Mouse (Mus musculus): ENCODE measurements at regions not wholly inside any gene's neighbourhood (a gene's known extent, or its start where the extent isn't known, plus 50 kb on each side); places are given as distances from the start of the nearest gene placed in this dataset.
"Not testable (repeated sequence)": the region's sequence is repeated elsewhere in the genome, so short reads cannot be mapped to it uniquely, and the experiment has no call there.

DNA sequence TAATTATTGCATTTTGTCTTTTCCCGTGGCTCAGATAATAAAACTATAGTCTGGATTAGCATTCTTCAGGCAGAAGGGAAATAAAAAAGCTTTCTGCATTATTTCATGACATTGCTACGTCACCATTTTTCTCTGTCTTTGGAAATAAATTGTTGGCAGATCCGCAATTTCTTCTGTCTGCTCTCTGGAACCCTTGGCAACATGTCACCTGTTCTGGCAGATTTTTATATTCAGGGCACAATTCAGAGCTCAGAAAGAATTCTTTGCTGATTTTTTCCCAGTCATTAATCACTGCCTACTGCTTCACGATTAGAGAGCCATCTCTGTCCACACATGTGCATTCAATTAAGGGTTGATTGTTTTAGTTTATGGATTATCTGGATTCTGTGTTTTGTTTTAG lies 460.5 kb downstream of the Cdh8 start:
- intact Hi-C loops (cut with DNase I) = no loop called here
- no peak for DNase-seq (ENCODE audit: low spot score)

DNA sequence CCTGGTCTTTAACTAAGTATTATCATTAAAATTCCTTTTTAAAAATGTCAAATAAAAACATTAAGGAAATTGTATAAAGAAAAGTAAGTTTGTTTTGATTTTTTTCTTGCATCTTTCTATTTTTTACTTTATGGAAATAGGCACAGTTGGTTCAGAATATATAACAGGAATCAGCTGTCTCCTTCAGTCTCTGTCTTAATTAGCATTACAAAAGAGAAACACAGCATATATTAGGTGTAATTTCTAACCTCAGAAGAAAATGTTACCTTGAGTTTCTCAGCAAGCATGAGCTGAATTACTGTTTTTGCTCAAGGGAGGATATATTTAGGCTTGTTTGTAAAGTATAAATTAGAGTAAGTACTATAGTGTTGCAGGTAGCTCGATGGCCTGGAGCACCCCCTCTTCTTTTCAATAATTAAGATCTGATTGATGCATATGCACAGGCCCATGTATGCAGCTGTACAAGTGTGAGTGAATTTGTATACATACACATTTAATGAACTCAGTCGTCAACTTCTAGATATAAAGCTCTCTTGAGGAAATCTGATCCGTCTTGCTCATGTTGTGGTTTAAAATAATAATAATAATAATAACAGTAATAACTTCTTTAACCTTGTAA lies 503.0 kb downstream of the Cdh8 start:
- no peak for DNase-seq (ENCODE audit: low spot score)
- intact Hi-C loops (cut with DNase I) = no loop called here

DNA sequence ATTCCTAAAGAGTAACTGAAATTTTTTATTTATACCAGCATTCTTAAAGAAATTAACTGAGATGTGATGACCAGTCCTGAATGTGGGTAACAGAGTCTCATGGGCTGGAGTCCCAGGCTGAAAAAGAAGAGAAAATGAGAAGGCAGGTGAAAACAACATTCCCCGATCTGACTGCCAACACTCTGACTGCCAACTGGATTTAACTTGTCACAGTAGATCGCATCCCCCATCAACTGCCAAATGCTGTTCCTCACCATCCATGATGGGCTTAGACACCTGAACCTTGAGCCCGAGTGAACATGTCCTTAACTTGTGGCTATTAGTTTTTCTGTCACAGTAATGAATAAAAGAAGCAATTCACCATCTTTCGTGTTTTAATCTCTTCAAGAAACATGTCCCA lies 522.9 kb downstream of the Cdh8 start:
- intact Hi-C loops (cut with DNase I) = no loop called here
- no peak for DNase-seq (ENCODE audit: low spot score)

DNA sequence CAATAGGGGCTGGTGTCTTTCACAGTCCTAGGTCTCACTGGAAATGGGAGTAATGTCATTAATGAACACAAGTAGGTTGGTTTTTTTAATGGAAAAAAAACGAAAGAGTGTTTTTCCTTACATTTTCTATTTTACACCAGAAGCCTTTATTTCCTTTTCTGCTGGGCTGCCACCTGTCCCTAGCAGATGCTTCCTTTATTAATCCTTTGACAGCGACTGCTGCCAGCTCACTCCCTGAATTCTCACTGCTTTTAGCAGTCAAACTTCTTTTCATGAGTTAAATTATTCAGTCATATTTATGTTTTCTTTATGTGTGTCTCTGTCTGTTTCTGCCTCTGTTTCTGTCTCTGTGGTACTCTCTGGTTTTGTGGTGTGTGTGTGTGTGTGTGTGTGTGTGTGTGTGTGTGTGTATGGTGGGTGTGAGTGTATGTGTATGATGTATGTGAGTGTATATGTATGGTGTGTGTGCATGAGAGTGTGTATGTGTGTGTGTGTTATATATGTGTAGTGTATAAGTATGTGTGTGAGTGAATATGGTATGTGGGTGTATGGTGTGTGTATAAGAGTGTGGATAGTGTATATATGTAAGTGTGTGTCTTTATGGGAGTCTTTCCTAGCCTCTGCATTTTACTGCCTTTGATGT lies 554.5 kb downstream of the Cdh8 start:
- intact Hi-C loops (cut with DNase I) = no loop called here
- no peak for DNase-seq (ENCODE audit: low spot score)

DNA sequence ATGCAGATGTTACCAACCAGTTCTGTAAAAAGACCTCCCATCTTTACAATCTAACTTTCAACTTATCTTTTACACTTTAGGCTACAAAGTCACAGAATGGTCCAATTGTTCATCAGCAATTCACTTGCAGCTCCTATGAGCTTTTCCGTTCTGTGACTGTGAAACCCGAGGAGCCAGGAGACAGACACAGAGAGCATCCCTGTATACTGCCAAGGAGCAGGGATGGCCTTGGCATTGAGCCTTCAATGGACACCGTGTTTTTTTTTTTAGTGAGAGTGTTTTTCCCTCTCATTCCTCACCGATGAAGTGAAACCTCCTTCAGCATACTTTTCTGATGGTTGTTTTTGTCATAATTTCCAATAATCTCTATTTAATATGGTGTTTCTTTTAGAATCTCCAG lies 555.1 kb downstream of the Cdh8 start:
- intact Hi-C loops (cut with DNase I) = no loop called here
- DNase-seq (ENCODE audit: low spot score) = no peak

DNA sequence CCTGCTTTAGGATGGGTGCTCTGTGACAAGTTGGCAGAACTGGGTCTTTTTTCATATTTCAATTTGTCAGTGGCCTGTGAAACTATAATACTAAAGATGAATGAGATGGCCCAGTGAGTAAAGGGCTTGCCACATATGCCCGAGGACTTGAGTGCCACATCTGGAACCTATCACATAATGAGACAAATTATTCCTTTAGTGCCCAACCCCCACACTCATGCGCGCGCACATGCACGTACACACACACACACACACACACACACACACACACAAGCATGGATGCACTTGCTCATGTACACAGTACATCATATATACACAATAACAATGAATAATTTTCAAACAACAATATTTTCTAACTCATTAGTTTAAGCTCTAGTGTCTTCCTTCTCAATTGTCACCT lies 555.9 kb downstream of the Cdh8 start:
- intact Hi-C loops (cut with DNase I) = no loop called here

DNA sequence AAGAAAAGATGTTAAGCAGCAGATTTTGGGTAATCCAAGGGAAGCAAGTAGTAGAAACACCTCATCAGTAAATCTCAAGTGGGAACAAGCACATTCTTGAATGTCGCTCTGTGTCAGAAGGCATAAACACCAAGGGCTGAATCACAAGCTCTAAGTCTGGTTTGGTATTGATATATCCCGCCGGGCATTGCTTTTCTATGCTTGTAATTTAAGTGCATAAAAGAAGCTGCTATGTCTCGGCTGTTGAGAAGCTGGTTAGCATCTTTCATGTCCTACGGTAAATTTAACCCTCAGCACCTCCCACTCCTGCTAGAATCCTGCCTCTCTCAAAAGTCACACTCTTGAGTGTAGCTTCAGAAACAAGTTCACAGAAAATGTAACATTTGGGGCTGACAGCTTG lies 586.8 kb downstream of the Cdh8 start:
- intact Hi-C loops (cut with DNase I) = no loop called here
- DNase-seq (ENCODE audit: low spot score) = no peak

More for the DNA sequence above, 555.9 kb downstream of the Cdh8 start:
- no peak for DNase-seq (ENCODE audit: low spot score)

DNA sequence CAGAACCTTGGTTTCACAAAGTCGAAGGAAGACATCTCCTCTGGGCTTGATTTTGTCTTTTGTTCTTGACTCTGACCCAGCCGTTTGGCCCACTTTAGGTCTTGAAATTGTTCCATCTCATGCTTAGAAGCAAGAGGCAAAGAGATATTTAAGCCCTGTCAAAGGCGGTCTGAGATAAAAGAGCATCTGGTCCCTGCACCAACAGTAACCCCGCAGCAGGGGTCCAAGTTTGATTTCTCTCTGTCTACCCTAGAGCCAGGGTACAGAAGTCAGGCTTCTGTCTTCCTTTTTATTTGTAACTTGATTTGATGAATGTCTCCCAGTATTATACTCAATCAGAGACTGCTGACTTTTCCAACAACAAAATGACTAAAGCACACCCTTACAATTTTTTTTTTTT lies 587.3 kb downstream of the Cdh8 start:
- intact Hi-C loops (cut with DNase I) = no loop called here
- no peak for DNase-seq (ENCODE audit: low spot score)

DNA sequence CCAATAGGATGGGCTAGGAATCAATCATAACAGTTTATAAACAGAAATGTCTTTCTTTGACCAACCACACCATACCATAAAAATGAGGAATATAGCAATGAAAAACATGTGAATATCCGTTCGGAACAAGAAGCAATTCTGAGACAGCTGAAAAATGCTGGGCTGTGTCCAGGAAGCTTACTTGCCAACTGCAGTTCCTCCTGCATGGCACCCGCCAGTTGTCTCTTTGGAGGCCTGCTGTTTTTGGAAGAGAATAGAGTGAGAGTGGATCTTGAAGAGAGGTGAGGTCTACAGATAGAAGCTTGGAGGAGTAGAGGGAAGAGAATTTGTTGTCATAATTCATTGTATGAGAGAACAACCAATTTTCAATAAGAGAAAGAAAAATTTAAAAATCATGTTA lies 604.3 kb downstream of the Cdh8 start:
- intact Hi-C loops (cut with DNase I) = no loop called here
- DNase-seq (ENCODE audit: low spot score) = no peak

DNA sequence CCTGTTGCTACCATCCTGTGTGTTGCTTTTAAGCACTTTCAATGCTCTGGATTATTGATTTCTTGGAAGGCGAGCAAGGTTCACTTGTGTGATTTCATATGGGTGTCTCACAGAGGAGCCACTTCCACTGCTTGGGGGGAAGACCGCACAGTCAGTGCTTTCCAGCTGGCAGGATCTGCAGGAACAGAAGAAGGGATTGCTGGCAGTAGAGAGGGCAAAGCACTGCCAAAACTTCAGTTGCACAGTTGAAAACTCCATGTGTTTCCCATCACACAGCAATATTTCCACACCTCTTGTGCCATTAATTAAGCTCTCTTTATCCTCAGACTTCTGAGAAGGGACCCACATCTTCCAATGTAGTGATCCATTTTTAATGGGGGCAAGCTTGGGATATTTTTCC lies 618.8 kb downstream of the Cdh8 start:
- no peak for DNase-seq (ENCODE audit: low spot score)

DNA sequence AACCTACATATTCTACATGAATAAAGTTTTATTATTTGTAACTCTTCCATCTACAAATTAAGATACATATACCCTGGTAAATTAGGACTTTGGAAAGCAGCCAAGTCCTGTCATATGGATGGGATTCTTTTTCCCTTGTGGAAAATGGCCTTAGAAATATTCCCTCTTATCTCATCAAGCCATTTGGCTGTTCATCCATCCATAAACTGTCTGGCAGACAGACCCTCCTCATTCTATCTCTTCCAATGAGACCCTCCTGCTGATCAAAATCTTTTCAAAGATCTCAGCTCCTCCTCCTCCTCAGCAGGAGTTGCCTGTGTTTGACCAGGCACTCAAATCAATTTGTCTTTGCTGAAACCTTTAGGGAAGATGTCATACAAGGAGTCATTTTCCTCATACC lies 649.2 kb downstream of the Cdh8 start:
- no peak for DNase-seq (ENCODE audit: low spot score)
- intact Hi-C loops (cut with DNase I) = no loop called here

More for the DNA sequence above, 618.8 kb downstream of the Cdh8 start:
- intact Hi-C loops (cut with DNase I) = no loop called here

DNA sequence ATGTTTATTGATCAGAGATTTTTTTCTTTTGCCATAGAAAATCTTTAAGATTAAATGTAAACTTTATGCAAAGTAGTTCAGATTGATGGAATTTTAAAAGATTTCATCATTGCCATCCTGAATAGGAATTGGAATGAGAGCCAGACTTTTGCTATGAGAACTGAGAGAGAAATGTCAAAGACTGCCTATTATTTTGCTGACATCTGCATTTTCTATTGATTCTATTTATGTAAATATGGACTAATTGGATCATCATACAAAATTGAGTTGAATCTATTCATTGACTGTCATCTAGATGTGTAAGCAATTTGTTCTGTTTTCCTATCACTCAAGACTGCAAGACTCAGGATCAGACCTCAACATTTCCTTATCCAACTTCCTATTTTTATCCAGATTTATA lies 659.7 kb downstream of the Cdh8 start:
- intact Hi-C loops (cut with DNase I) = no loop called here
- DNase-seq (ENCODE audit: low spot score) = no peak

DNA sequence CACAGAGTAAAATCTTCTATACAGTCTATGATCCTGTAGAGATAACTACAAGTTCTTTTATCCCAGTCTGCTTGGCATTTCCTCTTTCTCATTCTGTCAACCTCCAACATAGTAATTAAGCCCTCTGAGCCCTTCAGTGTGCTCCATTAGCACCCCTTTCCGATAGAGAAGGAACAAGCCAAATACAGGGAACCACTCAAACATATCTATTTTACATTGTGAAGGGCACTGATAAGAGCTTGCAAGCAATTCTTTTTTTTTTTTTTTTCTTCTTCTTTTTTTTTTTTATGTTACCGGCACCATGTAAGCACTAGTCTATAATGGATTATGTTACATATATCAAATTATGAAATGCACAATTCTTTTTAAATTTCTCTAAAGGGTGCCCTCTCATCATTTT lies 660.5 kb downstream of the Cdh8 start:
- no peak for DNase-seq (ENCODE audit: low spot score)
- intact Hi-C loops (cut with DNase I) = no loop called here

DNA sequence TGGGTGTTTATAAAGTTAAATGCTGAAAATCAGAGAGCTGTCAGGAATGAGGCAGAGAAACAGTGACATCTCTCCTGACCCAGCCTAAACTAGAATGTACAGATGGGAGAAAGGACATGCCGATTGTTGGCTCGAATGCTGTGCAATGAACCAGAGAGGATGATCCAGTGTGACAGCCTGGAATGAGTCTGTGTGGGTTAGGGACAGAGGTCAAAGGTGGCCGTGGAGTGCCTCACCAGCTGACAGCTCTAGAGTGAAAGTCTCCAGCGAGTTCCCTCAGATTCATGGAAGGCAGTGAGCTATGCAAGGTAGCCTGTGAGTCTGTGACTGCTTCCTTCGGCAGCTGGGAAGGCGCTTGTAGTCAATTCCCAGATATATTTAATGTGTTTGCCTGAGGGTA lies 663.9 kb downstream of the Cdh8 start:
- intact Hi-C loops (cut with DNase I) = no loop called here

DNA sequence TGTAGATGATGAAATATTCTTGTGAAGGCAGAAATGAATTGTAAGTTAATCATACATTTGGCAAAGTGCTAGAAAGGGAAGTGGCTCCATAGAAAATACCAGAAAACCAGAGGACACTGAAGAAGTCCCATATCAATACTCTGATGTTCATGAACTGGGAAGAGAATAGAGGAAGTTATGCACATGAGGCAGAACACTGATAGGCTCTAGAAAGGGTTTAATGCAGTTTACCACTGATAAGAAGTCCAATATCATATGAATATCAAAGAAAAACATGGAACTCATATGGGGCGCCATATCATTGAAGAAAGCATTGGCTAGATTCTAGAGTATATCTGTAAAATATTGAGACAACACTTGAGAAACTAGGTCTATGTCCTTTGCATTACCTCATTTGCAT lies 708.5 kb downstream of the Cdh8 start:
- DNase-seq (ENCODE audit: low spot score) = no peak
- intact Hi-C loops (cut with DNase I) = loop anchor here (1.0 kb wide), 1 partner anchor 13 kb away; no protein-coding TSS in a partner anchor

More for the DNA sequence above, 663.9 kb downstream of the Cdh8 start:
- no peak for DNase-seq (ENCODE audit: low spot score)

DNA sequence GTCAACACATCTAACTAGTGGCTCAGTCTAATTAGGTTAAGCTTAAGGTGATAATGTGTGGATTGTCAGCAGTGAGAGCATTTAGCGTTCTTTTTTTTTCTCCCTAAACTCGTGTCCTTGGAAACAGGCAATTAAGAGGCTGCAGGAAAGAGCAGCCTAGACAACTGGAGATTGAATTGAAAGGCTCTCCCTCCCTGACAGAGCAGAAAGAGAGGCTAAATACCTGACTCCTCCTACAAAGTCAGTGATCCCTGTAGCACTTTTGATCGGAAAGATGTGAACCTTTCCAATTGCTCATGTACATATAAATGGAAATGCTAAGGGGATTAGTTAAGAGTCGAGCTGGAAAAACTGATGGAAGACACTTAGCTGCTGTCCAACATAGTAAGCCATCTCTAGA lies 710.1 kb downstream of the Cdh8 start:
- intact Hi-C loops (cut with DNase I) = no loop called here

DNA sequence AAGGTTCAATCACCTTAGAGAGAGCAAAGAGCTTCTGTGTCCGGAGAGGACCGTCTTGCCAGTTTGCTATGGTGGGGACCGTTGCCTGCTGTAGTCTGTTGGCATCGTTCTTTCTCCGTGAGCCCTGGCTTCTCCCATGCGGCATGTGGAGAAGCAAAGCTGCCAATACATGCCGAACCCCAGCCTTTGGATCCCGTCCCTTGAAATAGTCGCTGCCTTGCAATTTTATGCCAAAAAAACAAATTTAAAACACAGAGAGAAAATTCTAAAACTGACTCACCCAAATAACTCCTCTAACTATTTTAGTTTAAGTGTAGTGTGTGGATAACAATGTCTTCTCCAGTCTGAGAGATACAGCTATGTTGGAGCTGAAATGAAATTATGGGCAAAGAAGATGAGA lies 731.1 kb downstream of the Cdh8 start:
- DNase-seq (ENCODE audit: low spot score) = no peak
- intact Hi-C loops (cut with DNase I) = no loop called here

More for the DNA sequence above, 710.1 kb downstream of the Cdh8 start:
- DNase-seq (ENCODE audit: low spot score) = no peak

DNA sequence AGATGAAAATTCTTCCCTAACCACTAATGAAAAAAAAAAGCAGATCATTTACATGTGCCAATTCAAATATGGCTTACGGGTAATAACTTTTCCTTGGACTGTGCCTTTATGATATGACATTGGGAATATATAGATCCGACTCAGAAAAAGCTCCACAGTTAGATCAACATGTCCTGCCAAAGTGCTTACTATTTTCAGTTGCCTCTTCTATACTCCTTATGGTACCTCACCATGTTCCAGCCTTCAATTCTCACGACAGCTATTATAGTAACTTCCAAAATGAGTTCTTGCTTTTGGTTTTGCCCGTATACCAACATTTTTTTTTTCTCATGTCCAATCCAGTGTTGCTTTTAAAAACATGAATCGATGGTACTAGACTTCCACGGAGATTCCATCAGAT lies 731.7 kb downstream of the Cdh8 start:
- intact Hi-C loops (cut with DNase I) = no loop called here
- DNase-seq (ENCODE audit: low spot score) = no peak

DNA sequence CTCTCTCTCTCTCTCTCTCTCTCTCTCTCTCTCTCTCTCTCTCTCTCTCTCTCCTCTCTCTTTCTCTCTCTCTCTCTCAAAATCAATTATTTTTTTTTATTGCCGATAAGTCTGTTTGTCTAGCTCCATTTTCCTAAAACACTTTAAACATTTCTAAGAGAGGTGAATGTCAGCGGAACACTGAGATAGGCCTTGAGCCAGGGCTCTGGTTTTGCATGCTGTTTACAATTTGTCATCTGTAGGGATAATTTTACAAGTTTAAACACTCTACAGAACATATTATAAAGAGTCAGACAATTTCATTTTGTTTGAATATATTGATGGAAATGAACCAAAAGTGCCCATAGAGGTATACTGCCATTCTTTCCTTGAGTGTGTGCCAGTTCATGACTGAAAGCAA lies 736.2 kb downstream of the Cdh8 start:
- intact Hi-C loops (cut with DNase I) = no loop called here
- DNase-seq (ENCODE audit: low spot score) = no peak

DNA sequence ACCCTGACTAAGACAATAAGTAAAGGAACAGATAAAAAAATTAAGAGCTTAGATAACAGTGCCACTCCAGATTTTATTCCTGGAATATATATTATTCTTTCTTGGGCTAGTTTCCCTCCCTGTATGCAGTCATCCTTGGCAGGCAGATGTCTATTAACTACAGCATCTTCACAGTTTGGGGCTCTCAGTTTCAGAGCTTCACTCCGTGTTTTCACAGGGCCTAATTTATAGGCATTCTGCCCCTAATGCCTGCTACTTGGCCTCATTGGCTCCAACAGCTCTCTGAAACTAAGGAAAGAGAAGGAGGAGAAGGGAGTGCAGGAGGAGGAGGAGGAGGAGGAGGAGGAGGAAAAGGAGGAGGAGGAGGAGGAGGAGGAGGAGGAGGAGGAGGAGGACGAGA lies 757.0 kb downstream of the Cdh8 start:
- intact Hi-C loops (cut with DNase I) = no loop called here
- no peak for DNase-seq (ENCODE audit: low spot score)

DNA sequence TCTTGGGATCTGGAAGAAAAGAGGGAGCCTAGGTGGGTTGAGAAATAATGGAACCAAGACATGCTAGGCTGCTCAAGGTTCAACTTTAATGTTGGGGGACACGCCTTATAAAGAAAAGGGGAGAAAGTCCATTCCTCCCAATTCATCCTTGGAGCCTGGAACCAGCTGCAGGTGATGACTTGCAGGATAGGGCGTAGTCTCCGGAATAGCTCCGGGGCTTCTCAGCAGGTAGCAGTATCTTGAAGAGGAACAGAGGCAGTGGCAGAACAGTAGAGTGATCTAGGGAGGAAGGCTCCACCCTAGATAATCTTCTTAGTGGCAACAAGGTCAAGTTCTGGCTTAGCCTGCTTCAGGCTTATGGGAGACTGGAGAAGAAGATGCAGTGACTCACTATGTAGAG lies 764.0 kb downstream of the Cdh8 start:
- intact Hi-C loops (cut with DNase I); DNase-seq (ENCODE audit: low spot score): not testable (repeated sequence)

DNA sequence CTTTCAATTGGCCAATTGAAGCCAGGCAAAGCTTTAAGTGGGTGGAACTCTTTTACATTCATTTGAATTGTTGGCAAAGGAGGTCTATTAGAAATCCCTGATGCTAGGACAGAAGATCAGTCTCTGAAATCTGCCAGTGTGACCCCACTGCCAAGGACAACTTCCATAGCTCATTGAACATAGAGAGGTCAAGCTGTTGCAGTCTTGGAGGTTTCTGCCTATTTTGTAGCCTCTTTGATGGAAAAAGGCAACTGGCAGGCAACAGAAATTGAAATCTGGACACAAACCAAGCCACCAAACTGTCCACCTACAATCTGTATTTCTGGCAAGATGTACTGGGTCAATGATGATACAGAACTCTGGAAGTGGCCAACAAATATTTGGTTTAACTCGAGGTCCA lies 765.3 kb downstream of the Cdh8 start:
- intact Hi-C loops (cut with DNase I) = no loop called here
- DNase-seq (ENCODE audit: low spot score) = no peak

Measured in heart, postnatal 25 days (tissue).